Mouse (Mus musculus): ENCODE data around the gene Chrna10. TPM values are rescaled to one million over a fixed set of nuclear protein-coding genes. Genes with fewer than 3 reads are reported as not detected.

Chrna10 gene
- polyA plus RNA-seq, 1 experiment from 2014 or later, result 0.11 TPM

- Histone ChIP-seq H3K4me3 (ENCODE audit: low read length) (peak overlapping the region; percentile 40), H3K36me3 (ENCODE audit: control insufficient read depth, insufficient read depth, low read length) (no peaks in the 10 kb centered on the region), H3K4me1 (replicated peaks; ENCODE audit: control insufficient read depth, insufficient read depth, low read length) (peaks cover 17% of the 10 kb centered on the region), H3K4me2 (ENCODE audit: low read depth, low read length) (peak overlapping the region; percentile 57), H3K9ac (ENCODE audit: low read length) (peak overlapping the region; percentile 58), H3K27me3 (ENCODE audit: control insufficient read depth, insufficient read depth, low read depth, low read length) (no peaks in the 10 kb centered on the region), H3K27ac (ENCODE audit: low read length) (no peak overlapping the region), H3K9me3 (ENCODE audit: control insufficient read depth, low read length) (no peaks in the 10 kb centered on the region)
- WGBS, result 4% methylated on average over 30 of the region's 30 CpGs
- peak; percentile 80 for ATAC-seq (ENCODE audit: low read depth)
Measured at GRCm38 (mm10) chr7:102099760-102100661, 16.6 kb downstream of the Chrna10 start.

DNA sequence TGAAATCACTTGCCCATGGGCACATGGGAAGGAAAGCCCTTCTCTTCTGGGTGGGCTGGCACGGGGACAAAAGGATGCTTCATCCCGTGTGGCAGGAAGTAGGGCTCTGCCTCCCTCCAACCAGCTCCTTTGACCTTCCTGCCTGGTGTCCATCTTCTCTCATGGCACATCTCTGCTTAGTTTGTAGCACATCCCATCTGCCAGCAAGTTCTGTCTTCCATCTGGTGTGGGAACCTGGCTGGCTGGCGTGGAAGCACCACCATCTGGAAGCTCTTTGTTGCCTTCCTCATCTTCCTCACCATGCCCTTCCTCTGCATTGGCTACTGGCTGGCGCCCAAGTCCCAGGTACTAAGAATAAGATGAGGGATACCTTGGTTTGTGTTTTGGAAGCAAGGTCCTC, 29.3 kb downstream of the Chrna10 start:
- no peak for ATAC-seq (ENCODE audit: low read depth)
- WGBS, result 82% methylated on average over 4 of the region's 4 CpGs
- H3K4me1 ChIP-seq (replicated peaks; ENCODE audit: control insufficient read depth, insufficient read depth, low read length), result no peaks in the 10 kb centered on the region
- no peaks in the 10 kb centered on the region for H3K27me3 ChIP-seq (ENCODE audit: control insufficient read depth, insufficient read depth, low read depth, low read length)
- H3K36me3 ChIP-seq (ENCODE audit: control insufficient read depth, insufficient read depth, low read length), result peaks cover 9% of the 10 kb centered on the region
- H3K9me3 ChIP-seq (ENCODE audit: control insufficient read depth, low read length), result no peaks in the 10 kb centered on the region
- no peak overlapping the region for H3K9ac ChIP-seq (ENCODE audit: low read length)
- H3K27ac ChIP-seq (ENCODE audit: low read length), result no peak overlapping the region
- H3K4me2 ChIP-seq (ENCODE audit: low read depth, low read length), result no peak overlapping the region
- H3K4me3 ChIP-seq (ENCODE audit: low read length), result no peak overlapping the region

DNA sequence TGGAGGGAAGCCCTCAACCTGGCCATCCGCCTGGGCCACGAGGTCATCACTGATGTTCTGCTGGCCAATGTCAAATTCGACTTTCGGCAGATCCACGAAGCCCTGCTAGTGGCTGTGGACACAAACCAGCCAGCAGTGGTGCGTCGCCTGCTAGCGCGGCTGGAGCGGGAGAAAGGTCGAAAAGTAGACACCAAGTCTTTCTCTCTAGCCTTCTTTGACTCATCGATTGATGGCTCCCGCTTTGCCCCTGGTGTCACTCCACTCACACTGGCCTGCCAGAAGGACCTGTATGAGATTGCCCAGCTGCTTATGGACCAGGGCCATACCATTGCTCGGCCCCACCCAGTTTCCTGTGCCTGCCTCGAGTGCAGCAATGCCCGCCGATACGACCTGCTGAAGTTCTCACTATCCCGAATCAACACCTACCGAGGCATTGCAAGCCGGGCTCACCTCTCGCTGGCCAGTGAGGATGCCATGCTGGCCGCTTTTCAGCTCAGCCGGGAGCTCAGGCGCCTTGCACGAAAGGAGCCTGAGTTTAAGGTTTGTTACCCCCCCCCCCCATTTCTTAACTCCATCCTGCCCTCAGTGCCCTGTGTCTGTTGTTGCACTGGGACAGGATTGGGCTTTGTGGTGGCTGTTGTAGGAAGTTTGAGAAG, 32.5 kb downstream of the Chrna10 start:
- H3K36me3 ChIP-seq (ENCODE audit: control insufficient read depth, insufficient read depth, low read length), result peaks cover 20% of the 10 kb centered on the region
- H3K9ac ChIP-seq (ENCODE audit: low read length), result no peak overlapping the region
- H3K27ac ChIP-seq (ENCODE audit: low read length), result no peak overlapping the region
- H3K4me3 ChIP-seq (ENCODE audit: low read length), result no peak overlapping the region
- no peaks in the 10 kb centered on the region for H3K9me3 ChIP-seq (ENCODE audit: control insufficient read depth, low read length)
- no peak overlapping the region for H3K4me2 ChIP-seq (ENCODE audit: low read depth, low read length)
- no peaks in the 10 kb centered on the region for H3K4me1 ChIP-seq (replicated peaks; ENCODE audit: control insufficient read depth, insufficient read depth, low read length)
- H3K27me3 ChIP-seq (ENCODE audit: control insufficient read depth, insufficient read depth, low read depth, low read length), result no peaks in the 10 kb centered on the region
- 82% methylated on average over 26 of the region's 26 CpGs for WGBS
- no peak for ATAC-seq (ENCODE audit: low read depth)

GRCm38 (mm10) chr7:102082816-102083215, 33.8 kb downstream of the Chrna10 start, which contains the start of gene Trpc2:
Gene Trpc2, plus strand, starts transcription at chr7:102083116.
- Histone ChIP-seq H3K27me3 (ENCODE audit: control insufficient read depth, insufficient read depth, low read depth, low read length) (no peaks in the 10 kb centered on the region), H3K4me1 (replicated peaks; ENCODE audit: control insufficient read depth, insufficient read depth, low read length) (no peaks in the 10 kb centered on the region), H3K4me2 (ENCODE audit: low read depth, low read length) (no peak within 1 kb of the TSS), H3K27ac (ENCODE audit: low read length) (no peak within 1 kb of the TSS), H3K4me3 (ENCODE audit: low read length) (no peak within 1 kb of the TSS), H3K9me3 (ENCODE audit: control insufficient read depth, low read length) (no peaks in the 10 kb centered on the region), H3K9ac (ENCODE audit: low read length) (no peak within 1 kb of the TSS), H3K36me3 (ENCODE audit: control insufficient read depth, insufficient read depth, low read length) (peaks cover 27% of the 10 kb centered on the region)
- WGBS, result 87% methylated on average over 5 of the region's 5 CpGs
- no peak for ATAC-seq (ENCODE audit: low read depth)

DNA sequence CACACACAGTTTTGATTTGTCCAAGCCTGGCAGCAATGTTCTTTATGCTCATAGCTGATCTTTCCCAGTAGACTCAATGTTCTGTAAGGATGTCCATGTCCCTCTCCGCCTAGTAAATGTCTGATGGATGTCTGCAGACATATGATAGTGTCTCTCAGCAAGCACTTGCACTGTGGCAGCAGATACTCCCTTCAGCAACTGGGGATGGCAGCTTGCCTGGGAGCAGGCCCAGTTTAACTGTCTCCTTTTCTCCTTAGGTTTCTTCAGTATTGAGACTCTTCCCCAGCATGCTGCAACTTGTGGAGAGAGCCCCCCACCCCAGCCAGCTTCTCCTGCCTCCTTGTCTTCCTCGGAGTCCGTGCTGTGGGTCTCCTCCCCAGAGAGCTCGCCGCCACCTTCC, 34.8 kb downstream of the Chrna10 start:
- H3K9ac ChIP-seq (ENCODE audit: low read length), result no peak overlapping the region

DNA sequence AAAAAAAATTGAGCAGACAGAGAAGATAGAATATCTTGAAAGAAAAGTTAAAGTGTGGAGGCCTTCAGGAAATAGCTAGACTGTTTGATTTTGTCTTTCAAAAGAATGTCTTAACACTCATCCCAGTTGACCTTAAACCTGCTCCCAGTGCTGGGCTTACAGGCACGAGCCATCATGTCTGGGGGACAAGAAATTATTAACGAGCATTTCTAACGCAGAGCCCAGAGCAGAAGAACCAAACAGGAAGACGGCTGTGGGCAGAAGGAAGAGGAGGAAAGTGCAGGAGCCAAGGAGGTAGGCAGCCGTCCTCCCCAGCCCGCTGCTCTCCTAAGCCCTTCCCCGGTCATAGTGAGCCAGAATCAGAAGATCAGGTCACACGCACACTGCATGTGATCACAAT, 36.3 kb downstream of the Chrna10 start:
- no peak overlapping the region for H3K27ac ChIP-seq (ENCODE audit: low read length)
- 76% methylated on average over 8 of the region's 8 CpGs for WGBS
- H3K4me3 ChIP-seq (ENCODE audit: low read length), result no peak overlapping the region
- H3K4me1 ChIP-seq (replicated peaks; ENCODE audit: control insufficient read depth, insufficient read depth, low read length), result no peaks in the 10 kb centered on the region
- no peaks in the 10 kb centered on the region for H3K27me3 ChIP-seq (ENCODE audit: control insufficient read depth, insufficient read depth, low read depth, low read length)
- no peak overlapping the region for H3K4me2 ChIP-seq (ENCODE audit: low read depth, low read length)
- no peak overlapping the region for H3K9ac ChIP-seq (ENCODE audit: low read length)
- ATAC-seq (ENCODE audit: low read depth), result no peak
- H3K36me3 ChIP-seq (ENCODE audit: control insufficient read depth, insufficient read depth, low read length), result peaks cover 40% of the 10 kb centered on the region
- no peaks in the 10 kb centered on the region for H3K9me3 ChIP-seq (ENCODE audit: control insufficient read depth, low read length)

More for the DNA sequence above, 34.8 kb downstream of the Chrna10 start:
- H3K4me2 ChIP-seq (ENCODE audit: low read depth, low read length), result no peak overlapping the region
- no peaks in the 10 kb centered on the region for H3K9me3 ChIP-seq (ENCODE audit: control insufficient read depth, low read length)
- WGBS, result 93% methylated on average over 5 of the region's 5 CpGs
- H3K4me3 ChIP-seq (ENCODE audit: low read length), result no peak overlapping the region
- H3K36me3 ChIP-seq (ENCODE audit: control insufficient read depth, insufficient read depth, low read length), result peaks cover 32% of the 10 kb centered on the region
- H3K27ac ChIP-seq (ENCODE audit: low read length), result no peak overlapping the region
- H3K4me1 ChIP-seq (replicated peaks; ENCODE audit: control insufficient read depth, insufficient read depth, low read length), result no peaks in the 10 kb centered on the region
- ATAC-seq (ENCODE audit: low read depth), result no peak
- no peaks in the 10 kb centered on the region for H3K27me3 ChIP-seq (ENCODE audit: control insufficient read depth, insufficient read depth, low read depth, low read length)

- peaks cover 42% of the 10 kb centered on the region for H3K36me3 ChIP-seq (ENCODE audit: control insufficient read depth, insufficient read depth, low read length)
- ATAC-seq (ENCODE audit: low read depth), result no peak
Measured at GRCm38 (mm10) chr7:102078517-102078916, 38.1 kb downstream of the Chrna10 start.

DNA sequence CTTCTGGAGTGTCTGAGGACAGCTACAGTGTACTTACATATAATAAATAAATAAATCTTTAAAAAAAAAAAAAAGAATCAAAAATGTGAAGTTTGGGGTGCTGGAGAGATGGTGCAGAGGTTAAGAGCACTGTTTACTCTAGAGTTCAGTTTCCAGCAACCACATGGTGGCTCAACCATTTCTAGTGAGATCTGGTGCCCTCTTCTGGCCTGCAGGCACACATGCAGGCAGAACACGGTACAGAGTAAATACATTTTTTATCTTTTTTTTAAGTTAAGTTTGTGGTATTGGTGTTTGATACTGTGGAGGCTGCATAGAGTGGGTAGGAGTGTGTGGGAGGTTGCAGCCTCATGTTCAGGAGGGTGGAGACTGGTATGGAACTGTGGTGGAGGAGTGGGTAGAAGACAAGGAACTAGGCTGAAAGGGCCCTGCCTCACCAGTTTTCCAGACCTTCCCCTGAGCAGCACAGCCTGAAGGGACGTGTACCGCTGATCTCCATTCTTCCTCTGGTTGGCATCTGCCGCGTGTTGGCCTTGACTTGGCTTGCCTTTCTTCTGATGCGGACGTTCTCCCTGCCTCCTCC, 39.8 kb downstream of the Chrna10 start:
- Histone ChIP-seq H3K36me3 (ENCODE audit: control insufficient read depth, insufficient read depth, low read length) (peaks cover 39% of the 10 kb centered on the region), H3K4me2 (ENCODE audit: low read depth, low read length) (no peak overlapping the region), H3K4me1 (replicated peaks; ENCODE audit: control insufficient read depth, insufficient read depth, low read length) (no peaks in the 10 kb centered on the region), H3K9ac (ENCODE audit: low read length) (no peak overlapping the region), H3K9me3 (ENCODE audit: control insufficient read depth, low read length) (no peaks in the 10 kb centered on the region), H3K4me3 (ENCODE audit: low read length) (no peak overlapping the region), H3K27ac (ENCODE audit: low read length) (no peak overlapping the region), H3K27me3 (ENCODE audit: control insufficient read depth, insufficient read depth, low read depth, low read length) (no peaks in the 10 kb centered on the region)
- WGBS, result 81% methylated on average over 7 of the region's 7 CpGs
- ATAC-seq (ENCODE audit: low read depth), result no peak

More at GRCm38 (mm10) chr7:102078517-102078916, 38.1 kb downstream of the Chrna10 start:
- Histone ChIP-seq H3K27ac (ENCODE audit: low read length) (no peak overlapping the region), H3K9ac (ENCODE audit: low read length) (no peak overlapping the region), H3K4me3 (ENCODE audit: low read length) (no peak overlapping the region), H3K4me2 (ENCODE audit: low read depth, low read length) (no peak overlapping the region), H3K27me3 (ENCODE audit: control insufficient read depth, insufficient read depth, low read depth, low read length) (no peaks in the 10 kb centered on the region), H3K4me1 (replicated peaks; ENCODE audit: control insufficient read depth, insufficient read depth, low read length) (no peaks in the 10 kb centered on the region), H3K9me3 (ENCODE audit: control insufficient read depth, low read length) (no peaks in the 10 kb centered on the region)
- WGBS, result 73% methylated on average over 7 of the region's 7 CpGs

DNA sequence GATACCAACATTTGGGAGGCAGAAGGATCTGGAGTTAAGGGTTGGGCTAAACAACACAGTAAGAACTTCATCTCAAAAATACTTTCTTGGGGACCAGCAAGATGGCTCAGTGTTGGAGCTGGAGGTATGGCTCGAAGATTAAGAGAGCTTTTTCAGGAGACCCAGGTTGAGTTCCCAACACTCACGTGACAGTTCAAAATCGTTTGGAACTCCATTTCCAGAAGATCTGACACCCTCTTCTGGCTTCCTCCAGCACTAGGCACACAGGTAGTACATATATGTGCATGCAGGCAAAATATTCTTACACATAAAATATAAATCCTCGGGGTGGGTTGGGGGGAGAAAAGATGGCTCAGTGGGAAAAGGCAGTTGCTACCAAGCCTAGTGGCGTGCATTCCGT, 50.3 kb downstream of the Chrna10 start:
- Histone ChIP-seq H3K36me3 (ENCODE audit: control insufficient read depth, insufficient read depth, low read length) (peaks cover 5% of the 10 kb centered on the region; the same call in 1 of the 2 replicates), H3K9ac (ENCODE audit: low read length) (peak overlapping the region; percentile 77), H3K27ac (ENCODE audit: low read length) (no peak overlapping the region; the same call in 1 of the 2 replicates), H3K4me3 (ENCODE audit: low read length) (peak overlapping the region; percentile 78), H3K9me3 (ENCODE audit: control insufficient read depth, low read length) (no peaks in the 10 kb centered on the region), H3K27me3 (ENCODE audit: control insufficient read depth, insufficient read depth, low read depth, low read length) (no peaks in the 10 kb centered on the region), H3K4me2 (ENCODE audit: low read depth, low read length) (peak overlapping the region; percentile 58), H3K4me1 (replicated peaks; ENCODE audit: control insufficient read depth, insufficient read depth, low read length) (peaks cover 18% of the 10 kb centered on the region)
- WGBS, result 53% methylated on average over 6 of the region's 6 CpGs
- ATAC-seq (ENCODE audit: low read depth), result no peak
